Mouse (Mus musculus): ENCODE measurements around the gene Aplnr. TPM values are rescaled to one million over a fixed set of nuclear protein-coding genes. Genes with fewer than 3 reads are reported as not detected.
A peak's percentile ranks its signal among the peaks of the same experiment; 100 is the strongest.

Aplnr gene
- polyA plus RNA-seq, 1 experiment from 2014 or later: 0.12 TPM

DNA sequence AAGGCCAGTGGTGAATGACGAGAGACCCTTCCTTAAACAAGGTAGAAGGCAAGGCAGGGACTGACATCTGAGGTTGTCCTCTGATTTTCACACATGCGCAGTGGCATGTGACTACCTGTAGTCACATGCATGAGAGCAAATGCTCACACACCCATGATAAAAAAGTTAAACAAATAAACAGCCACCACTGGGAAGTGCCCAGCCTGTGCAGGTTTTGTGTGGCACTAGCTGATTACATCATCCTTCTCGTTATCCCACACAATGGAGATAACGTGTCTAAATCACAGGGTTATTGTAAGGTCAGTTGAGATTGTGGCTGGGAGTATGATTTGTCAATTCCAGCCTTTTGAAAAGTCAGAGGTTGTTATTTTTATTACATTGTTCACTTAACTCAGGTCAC lies 29.1 kb upstream of the Aplnr start:
- in situ Hi-C loops (cut with MboI; ENCODE audit: low pct_unique_long_range_greater_than_20kb): no loop called here
- ChIA-PET CTCF (no interaction called here), POLR2A (interaction anchor here (0.6 kb wide), 1 partner anchor 58 kb away, joined by 3 read pairs; no protein-coding TSS in a partner anchor)
- DNase-seq (ENCODE audit: low read depth, low spot score) (no peak), ATAC-seq (no peak)
- no peak for TF ChIP-seq CTCF (IDR thresholded peaks at IDR 0.05)
- no peaks in the 10 kb centered on the region for H3K27me3 ChIP-seq

DNA sequence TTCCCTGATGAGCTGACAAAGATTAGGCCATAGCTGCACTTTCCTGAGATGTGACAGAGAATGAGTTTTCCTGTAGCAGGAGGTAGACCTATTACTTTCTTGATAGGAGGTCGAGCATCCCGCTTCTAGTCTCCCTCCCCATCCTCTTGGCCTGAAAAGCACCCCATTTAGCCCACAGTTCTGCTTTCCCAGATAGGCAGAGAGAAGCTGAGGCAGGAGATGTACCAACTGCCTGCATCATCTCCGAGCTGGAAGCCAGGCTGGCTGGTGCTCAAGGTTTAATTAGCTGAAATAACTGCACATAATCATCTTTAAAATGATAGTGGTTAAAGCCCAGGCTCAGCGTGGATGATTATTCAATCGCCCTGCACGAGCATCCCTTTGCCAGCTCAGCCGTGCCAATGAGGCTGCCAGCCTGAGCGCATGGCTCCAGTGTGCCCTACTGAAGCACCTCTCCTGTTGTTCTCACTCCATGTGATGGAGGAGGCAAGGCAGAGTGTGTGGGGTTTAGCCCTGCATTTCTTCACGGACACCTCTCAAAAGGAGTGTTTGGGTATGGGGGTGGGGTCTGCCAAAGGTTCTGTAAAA lies 25.6 kb upstream of the Aplnr start:
- POLR2A ChIA-PET: no interaction called here
- H3K27me3 ChIP-seq: no peaks in the 10 kb centered on the region
- in situ Hi-C loops (cut with MboI; ENCODE audit: low pct_unique_long_range_greater_than_20kb): no loop called here
- DNase-seq (ENCODE audit: low read depth, low spot score): no peak
- TF ChIP-seq CTCF (IDR thresholded peaks at IDR 0.05): no peak
- no peak for ATAC-seq
- CTCF ChIA-PET: interaction anchor here (4.0 kb wide), 1 partner anchor 13 kb away, joined by 17 read pairs; no protein-coding TSS in a partner anchor

DNA sequence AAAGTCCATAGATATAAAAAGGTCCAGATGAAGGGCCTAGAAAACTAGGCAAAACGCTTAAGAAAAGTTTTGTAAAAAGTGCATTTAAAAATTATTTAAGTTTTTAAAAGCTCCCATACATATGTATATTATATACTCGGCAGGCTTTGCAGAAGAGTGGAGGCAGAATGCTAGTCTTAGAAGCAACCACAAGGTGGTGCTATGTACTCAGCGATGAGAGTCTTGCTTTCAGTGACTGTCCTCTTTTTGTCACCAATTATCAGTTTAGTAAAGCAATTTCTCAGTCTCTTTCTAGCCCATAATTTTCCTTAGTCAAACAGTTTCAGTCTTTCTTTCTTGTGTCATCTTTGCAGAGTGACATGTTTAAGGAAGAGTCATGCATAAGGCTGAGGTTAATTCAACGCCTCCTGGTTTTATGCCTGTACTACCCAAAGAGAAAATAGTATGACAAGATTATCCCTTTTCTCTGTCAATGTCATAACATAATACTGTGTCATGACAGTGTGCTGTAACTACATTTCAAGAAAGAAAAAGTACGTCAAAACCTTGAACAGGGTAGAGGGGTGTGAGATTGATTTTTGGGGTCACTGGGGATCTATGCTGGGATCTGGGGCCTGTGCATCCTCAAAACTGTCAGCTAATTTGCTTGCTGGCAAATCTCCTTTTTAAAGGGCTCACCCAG lies 12.7 kb upstream of the Aplnr start:
- in situ Hi-C loops (cut with MboI; ENCODE audit: low pct_unique_long_range_greater_than_20kb): loop anchor here (5.0 kb wide), 3 partner anchors 101 to 439 kb away; no protein-coding TSS in a partner anchor
- POLR2A ChIA-PET: interaction anchor here (0.8 kb wide), 1 partner anchor 122 kb away, joined by 3 read pairs; no protein-coding TSS in a partner anchor

DNA sequence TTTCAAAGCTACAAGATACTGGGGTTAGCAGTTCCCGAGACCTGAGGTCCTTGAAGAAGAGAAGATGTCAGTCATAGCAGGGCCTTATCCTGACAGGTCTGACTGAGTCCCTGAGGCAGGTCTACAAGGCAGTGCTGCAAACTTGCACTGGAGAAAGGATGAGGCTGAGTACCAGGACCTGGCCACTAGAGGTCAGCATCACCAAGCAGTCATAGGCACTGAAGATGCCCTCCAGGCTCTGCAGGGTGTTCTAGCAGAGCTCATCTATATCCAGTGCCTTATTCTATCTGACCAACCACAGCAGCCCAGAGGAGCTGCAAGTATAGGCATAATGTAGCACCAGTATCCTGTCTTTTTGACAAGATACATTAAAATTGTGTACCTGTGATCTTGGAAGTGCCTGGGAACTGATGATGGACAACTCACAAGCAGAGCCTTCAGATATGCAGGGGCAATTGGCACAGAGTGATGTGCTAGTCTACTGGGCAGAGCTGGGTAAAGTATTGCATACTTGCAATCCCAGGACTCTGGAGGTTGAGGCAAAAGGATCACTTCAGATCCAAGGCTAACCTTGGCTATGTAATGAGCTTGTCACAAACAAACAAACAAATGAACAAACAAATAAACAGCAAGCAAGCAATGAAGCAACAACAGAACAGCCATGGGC lies 12.0 kb upstream of the Aplnr start:
- H3K27me3 ChIP-seq: no peaks in the 10 kb centered on the region
- peak; percentile 78 for TF ChIP-seq CTCF (IDR thresholded peaks at IDR 0.05)
- ChIA-PET CTCF (interaction anchor here (0.8 to 5.5 kb wide), 13 partner anchors 7 to 437 kb away, joined by 3 to 54 read pairs (median 4); partner anchors contain the start of genes P2rx3 and Ssrp1), POLR2A (interaction anchor here (0.8 kb wide), 1 partner anchor 121 kb away, joined by 3 read pairs; no protein-coding TSS in a partner anchor)
- in situ Hi-C loops (cut with MboI; ENCODE audit: low pct_unique_long_range_greater_than_20kb): loop anchor here (5.0 kb wide), 3 partner anchors 102 to 438 kb away; no protein-coding TSS in a partner anchor
- ATAC-seq (peak; percentile 93), DNase-seq (ENCODE audit: low read depth, low spot score) (no peak)

More for the DNA sequence above, 12.7 kb upstream of the Aplnr start:
- ATAC-seq (peak; percentile 75), DNase-seq (ENCODE audit: low read depth, low spot score) (no peak)
- CTCF ChIA-PET: interaction anchor here (0.6 to 5.5 kb wide), 18 partner anchors 8 to 438 kb away, joined by 3 to 54 read pairs (median 4); partner anchors contain the start of genes P2rx3 and Ssrp1
- peak; percentile 79 for TF ChIP-seq CTCF (IDR thresholded peaks at IDR 0.05)
- no peaks in the 10 kb centered on the region for H3K27me3 ChIP-seq

DNA sequence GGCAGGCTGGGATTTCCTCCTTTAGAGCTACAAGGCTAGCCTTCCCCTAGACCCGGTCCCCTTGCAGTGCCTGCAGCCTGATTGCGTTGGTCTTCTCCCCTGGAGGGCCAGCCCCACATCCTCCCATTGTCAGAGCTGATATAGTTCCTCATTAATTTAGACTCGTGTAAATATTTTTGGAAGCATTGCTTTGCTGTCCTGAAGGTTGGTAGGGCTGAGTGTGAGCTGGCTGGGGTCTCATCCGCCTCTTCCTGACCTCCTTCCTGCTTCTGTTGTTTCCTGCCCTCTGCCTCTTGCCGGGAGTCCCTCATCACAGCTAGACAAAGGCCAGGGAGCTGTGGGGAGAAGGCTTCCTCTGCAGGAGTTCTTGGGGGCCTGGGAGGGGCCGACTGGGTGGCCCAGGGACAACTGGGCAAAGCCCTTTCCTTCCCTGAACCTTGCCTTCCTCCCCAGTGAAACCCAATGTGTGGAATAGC lies 6.5 kb upstream of the Aplnr start:
- TF ChIP-seq CTCF (IDR thresholded peaks at IDR 0.05): no peak
- ATAC-seq: peak; percentile 14
- in situ Hi-C loops (cut with MboI; ENCODE audit: low pct_unique_long_range_greater_than_20kb): no loop called here
- CTCF ChIA-PET: interaction anchor here (1.4 to 1.8 kb wide), 2 partner anchors 10 to 117 kb away, joined by 3 to 4 read pairs; no protein-coding TSS in a partner anchor
- POLR2A ChIA-PET: no interaction called here
- H3K27me3 ChIP-seq: peaks cover 4% of the 10 kb centered on the region
- no peak for DNase-seq (ENCODE audit: low read depth, low spot score)

DNA sequence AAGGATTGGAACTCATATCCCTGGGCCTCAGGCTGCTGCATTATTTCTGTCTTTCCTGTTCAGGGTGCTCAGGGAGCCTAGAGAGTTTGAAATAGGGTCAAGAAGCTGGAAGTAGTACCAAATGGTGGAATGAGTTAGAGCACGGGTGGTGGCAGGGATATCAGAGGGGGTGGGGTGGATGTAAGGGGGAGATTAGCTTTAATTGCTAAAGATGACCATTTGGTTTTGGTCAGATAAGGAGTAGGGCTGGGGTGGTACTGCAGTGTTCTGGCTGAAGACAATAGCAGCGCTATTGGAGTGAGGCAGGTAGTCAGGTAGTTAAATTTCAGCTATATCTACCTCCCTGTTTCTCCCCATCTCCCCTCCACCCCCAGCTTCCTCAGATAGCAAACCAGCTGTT lies 4.8 kb upstream of the Aplnr start:
- ATAC-seq: no peak
- in situ Hi-C loops (cut with MboI; ENCODE audit: low pct_unique_long_range_greater_than_20kb): no loop called here
- DNase-seq (ENCODE audit: low read depth, low spot score): no peak
- CTCF ChIA-PET: interaction anchor here (1.2 to 1.7 kb wide), 3 partner anchors 8 to 116 kb away, joined by 3 to 4 read pairs (median 3); no protein-coding TSS in a partner anchor
- POLR2A ChIA-PET: no interaction called here
- H3K27me3 ChIP-seq: peaks cover 4% of the 10 kb centered on the region
- no peak for TF ChIP-seq CTCF (IDR thresholded peaks at IDR 0.05)

DNA sequence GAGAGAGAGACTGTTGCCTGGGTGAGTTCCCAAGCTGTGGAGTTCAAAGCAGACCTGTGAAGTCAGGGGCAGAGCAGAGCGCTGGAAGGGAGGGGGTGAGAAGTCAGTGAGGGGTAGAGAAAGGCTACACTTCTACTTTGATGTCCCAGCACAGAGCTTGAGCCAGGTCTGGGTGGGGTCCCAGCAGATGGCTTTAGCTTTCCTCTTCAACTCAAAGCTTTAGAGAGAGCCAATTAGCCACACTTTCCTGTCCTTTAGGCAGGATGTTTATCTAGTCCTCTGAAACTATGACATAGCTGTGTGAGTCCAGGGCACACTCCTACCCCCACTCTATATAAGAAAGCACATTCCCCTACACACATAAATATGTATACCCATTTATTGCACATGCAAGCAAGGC lies 4.3 kb upstream of the Aplnr start:
- CTCF ChIA-PET: interaction anchor here (1.2 to 1.7 kb wide), 3 partner anchors 9 to 460 kb away, joined by 3 to 4 read pairs (median 3); no protein-coding TSS in a partner anchor
- no peak for DNase-seq (ENCODE audit: low read depth, low spot score)
- no peak for TF ChIP-seq CTCF (IDR thresholded peaks at IDR 0.05)
- in situ Hi-C loops (cut with MboI; ENCODE audit: low pct_unique_long_range_greater_than_20kb): no loop called here
- POLR2A ChIA-PET: no interaction called here
- no peak for ATAC-seq
- H3K27me3 ChIP-seq: peaks cover 4% of the 10 kb centered on the region

DNA sequence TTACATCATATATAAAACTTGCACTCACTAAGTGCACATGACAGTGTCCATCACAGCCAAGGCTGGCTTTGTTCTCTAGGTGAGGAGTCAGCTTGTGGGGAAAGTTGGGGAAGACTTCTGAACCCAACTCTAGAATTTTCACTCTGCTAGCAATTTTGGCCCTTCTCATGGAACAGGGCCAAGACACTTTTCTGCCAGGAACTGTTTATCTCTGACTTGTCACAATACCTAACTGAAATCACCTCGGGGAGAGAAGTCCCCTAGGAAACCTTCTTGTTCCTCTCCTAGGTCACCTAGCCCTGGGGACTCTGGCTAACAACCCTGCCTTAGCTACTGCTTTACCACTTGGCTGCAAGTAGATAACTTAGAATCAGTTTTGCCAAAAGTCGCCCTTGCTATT lies 3.8 kb upstream of the Aplnr start:
- in situ Hi-C loops (cut with MboI; ENCODE audit: low pct_unique_long_range_greater_than_20kb): no loop called here

DNA sequence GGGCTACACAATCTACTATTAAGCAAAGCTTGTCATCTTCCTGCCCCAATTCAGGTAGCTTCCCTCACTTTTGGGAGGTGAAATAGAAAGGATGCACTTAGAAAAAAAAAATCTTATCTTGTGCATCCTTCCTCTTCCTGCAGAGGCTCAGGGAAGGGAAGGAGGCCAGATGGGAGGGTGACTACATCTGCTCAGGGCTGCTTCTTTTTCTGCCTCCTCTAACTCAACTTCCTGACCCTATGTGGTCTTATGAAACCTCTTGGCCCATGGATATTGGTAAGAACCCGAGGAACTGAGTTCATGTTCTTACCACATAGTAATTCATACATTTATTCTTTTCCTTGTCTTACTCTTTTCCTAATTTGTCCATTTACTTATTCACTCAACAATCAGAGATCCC lies 926 bp upstream of the Aplnr start:
- ChIA-PET CTCF (no interaction called here), POLR2A (no interaction called here)
- in situ Hi-C loops (cut with MboI; ENCODE audit: low pct_unique_long_range_greater_than_20kb): no loop called here
- no peak for ATAC-seq
- DNase-seq (ENCODE audit: low read depth, low spot score): no peak
- no peaks in the 10 kb centered on the region for H3K27me3 ChIP-seq
- no peak for TF ChIP-seq CTCF (IDR thresholded peaks at IDR 0.05)

More for the DNA sequence above, 3.8 kb upstream of the Aplnr start:
- TF ChIP-seq CTCF (IDR thresholded peaks at IDR 0.05): no peak
- DNase-seq (ENCODE audit: low read depth, low spot score): no peak
- no peak for ATAC-seq
- ChIA-PET POLR2A (no interaction called here), CTCF (interaction anchor here (1.7 kb wide), 2 partner anchors 115 to 460 kb away, joined by 3 to 4 read pairs; no protein-coding TSS in a partner anchor)
- peaks cover 4% of the 10 kb centered on the region for H3K27me3 ChIP-seq

DNA sequence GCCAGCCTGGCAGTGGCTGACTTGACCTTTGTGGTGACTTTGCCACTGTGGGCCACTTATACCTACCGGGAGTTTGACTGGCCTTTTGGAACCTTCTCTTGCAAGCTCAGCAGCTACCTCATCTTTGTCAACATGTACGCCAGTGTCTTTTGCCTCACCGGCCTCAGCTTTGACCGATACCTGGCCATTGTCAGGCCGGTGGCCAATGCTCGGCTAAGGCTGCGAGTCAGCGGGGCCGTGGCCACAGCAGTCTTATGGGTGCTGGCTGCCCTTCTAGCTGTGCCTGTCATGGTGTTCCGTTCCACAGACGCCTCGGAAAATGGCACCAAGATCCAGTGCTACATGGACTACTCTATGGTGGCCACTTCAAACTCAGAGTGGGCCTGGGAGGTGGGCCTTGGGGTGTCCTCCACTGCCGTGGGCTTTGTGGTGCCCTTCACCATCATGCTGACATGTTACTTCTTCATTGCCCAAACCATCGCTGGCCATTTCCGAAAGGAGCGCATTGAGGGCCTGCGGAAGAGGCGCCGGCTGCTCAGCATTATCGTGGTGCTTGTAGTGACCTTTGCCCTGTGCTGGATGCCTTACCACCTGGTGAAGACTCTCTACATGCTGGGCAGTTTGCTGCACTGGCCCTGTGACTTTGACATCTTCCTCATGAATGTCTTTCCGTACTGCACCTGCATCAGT lies 951 bp downstream of the Aplnr start:
- no peaks in the 10 kb centered on the region for H3K27me3 ChIP-seq
- TF ChIP-seq CTCF (IDR thresholded peaks at IDR 0.05): no peak
- in situ Hi-C loops (cut with MboI; ENCODE audit: low pct_unique_long_range_greater_than_20kb): no loop called here
- ChIA-PET POLR2A (no interaction called here), CTCF (no interaction called here)
- DNase-seq (ENCODE audit: low read depth, low spot score): no peak
- ATAC-seq: no peak

Data from Patski (cell line).